Mouse (Mus musculus): ENCODE data around the gene Tmem107.

Tmem107 gene

GRCm38 (mm10) chr11:69075764-69076479 is 5.3 kb downstream of the Tmem107 start:
- no peak for DNase-seq

- peak; percentile 34 for DNase-seq
These were observed 6.0 kb downstream of the Tmem107 start for GRCm38 (mm10) chr11:69076572-69076971.

- DNase-seq, result no peak
These were observed 6.7 kb downstream of the Tmem107 start for GRCm38 (mm10) chr11:69077316-69077715.

- DNase-seq, result no peak
These were observed 7.4 kb downstream of the Tmem107 start for GRCm38 (mm10) chr11:69078041-69078440.

- DNase-seq, result no peak
These were observed 8.3 kb downstream of the Tmem107 start for GRCm38 (mm10) chr11:69078805-69079438.

GRCm38 (mm10) chr11:69080102-69080854 is 9.7 kb downstream of the Tmem107 start:
- peak; percentile 21 for DNase-seq

GRCm38 (mm10) chr11:69080855-69081222 is 10.2 kb downstream of the Tmem107 start:
- DNase-seq, result no peak

- DNase-seq, result no peak
These were observed 11.0 kb downstream of the Tmem107 start for GRCm38 (mm10) chr11:69081613-69082012.

GRCm38 (mm10) chr11:69085608-69086007 is 15.0 kb downstream of the Tmem107 start:
- DNase-seq, result peak; percentile 31

GRCm38 (mm10) chr11:69086390-69086789 is 15.8 kb downstream of the Tmem107 start:
- DNase-seq, result peak; percentile 47

- DNase-seq, result peak; percentile 64
These were observed 16.5 kb downstream of the Tmem107 start for GRCm38 (mm10) chr11:69087082-69087481.

- DNase-seq, result peak; percentile 51
These were observed 17.0 kb downstream of the Tmem107 start for GRCm38 (mm10) chr11:69087597-69087996.

GRCm38 (mm10) chr11:69088103-69088855 is 17.7 kb downstream of the Tmem107 start, which contains the start of gene Vamp2:
Vamp2 (plus strand) TSS chr11:69088490.
- DNase-seq, result peak; percentile 96

- DNase-seq, result no peak
These were observed 18.4 kb downstream of the Tmem107 start for GRCm38 (mm10) chr11:69088856-69089615.

GRCm38 (mm10) chr11:69089616-69090290 is 19.1 kb downstream of the Tmem107 start:
- DNase-seq, result peak; percentile 84

- DNase-seq, result peak; percentile 50
These were observed 19.8 kb downstream of the Tmem107 start for GRCm38 (mm10) chr11:69090367-69090766.

- DNase-seq, result peak; percentile 70
These were observed 21.2 kb downstream of the Tmem107 start for GRCm38 (mm10) chr11:69091566-69092385.

GRCm38 (mm10) chr11:69092386-69092751 is 21.8 kb downstream of the Tmem107 start:
- DNase-seq, result peak; percentile 86

GRCm38 (mm10) chr11:69092871-69093270 is 22.3 kb downstream of the Tmem107 start:
- no peak for DNase-seq

- DNase-seq, result peak; percentile 68
These were observed 23.2 kb downstream of the Tmem107 start for GRCm38 (mm10) chr11:69093856-69094255.

All from cerebellum, adult 9-11 months (tissue).